Mouse (Mus musculus): ENCODE measurements around the gene Cdca3. TPM values are rescaled to one million over a fixed set of nuclear protein-coding genes. Genes with fewer than 3 reads are reported as not detected.

The Cdca3 gene
- polyA plus RNA-seq, 1 experiment: 1.4 TPM

DNA sequence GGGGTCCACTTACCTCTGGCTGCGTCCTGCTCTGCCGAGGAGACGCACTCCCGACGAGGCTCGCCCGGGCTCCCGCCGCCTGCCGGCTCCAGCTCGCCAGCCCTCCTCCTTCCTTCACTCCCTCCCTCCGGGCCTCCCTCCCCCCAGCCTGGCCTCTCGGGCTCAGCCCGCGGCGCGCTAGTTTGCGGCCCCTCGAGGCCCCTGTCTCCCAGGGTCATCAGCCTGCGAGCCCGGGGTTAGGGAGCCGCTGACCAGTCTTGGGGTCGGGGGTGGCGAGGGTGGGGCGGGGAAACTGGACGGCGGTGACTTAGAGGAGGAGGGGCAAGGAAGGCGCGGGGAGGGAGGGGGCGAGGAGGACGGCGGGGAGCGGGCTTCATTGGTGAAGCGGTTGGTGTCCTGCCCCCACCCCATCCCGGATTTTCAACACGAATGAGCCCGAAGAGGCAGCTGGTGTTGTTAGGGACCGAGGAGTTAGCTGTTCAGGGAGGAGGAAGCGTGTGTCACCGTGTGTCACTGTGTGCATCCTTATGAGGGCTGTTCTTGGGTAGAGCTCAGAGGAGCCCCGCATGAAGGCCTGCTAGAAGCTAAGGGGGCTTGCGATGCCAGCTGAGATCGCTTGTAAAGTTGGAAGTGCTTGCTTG is 34.4 kb downstream of the Cdca3 start, which contains the start of gene Gpr162:
Gene Gpr162 (minus strand): TSS at position 326 of the 641 bp plus-strand sequence.
- peak within 1 kb of the TSS; percentile 100 for H3K4me3 ChIP-seq (replicated peaks; ENCODE audit: insufficient read depth, low read depth, low read length)
- TF ChIP-seq POLR2A (IDR thresholded peaks at IDR 0.05; ENCODE audit: borderline replicate concordance, insufficient read depth, low read length): peak; percentile 57; the same call in 1 of the 2 replicates
- TF ChIP-seq CTCF (IDR thresholded peaks at IDR 0.05; ENCODE audit: borderline replicate concordance, insufficient read depth, low read depth, low read length): peak; percentile 10; the same call in 1 of the 2 replicates
- WGBS: 1% methylated on average over 43 of the region's 43 CpGs
- no peaks in the 10 kb centered on the region for H3K27me3 ChIP-seq (ENCODE audit: control insufficient read depth, insufficient read depth, low read length)
- DNase-seq: peak; percentile 81 to 82
- H3K4me1 ChIP-seq (ENCODE audit: control insufficient read depth, insufficient read depth, low read length): peaks cover 26% of the 10 kb centered on the region
- peak within 1 kb of the TSS; percentile 98 for H3K27ac ChIP-seq (ENCODE audit: insufficient read depth, low read length)

GRCm38 (mm10) chr6:124865766-124866362 is 36.5 kb downstream of the Cdca3 start:
- Histone ChIP-seq H3K4me3 (replicated peaks; ENCODE audit: insufficient read depth, low read depth, low read length) (no peak overlapping the region), H3K27me3 (ENCODE audit: control insufficient read depth, insufficient read depth, low read length) (no peaks in the 10 kb centered on the region), H3K4me1 (ENCODE audit: control insufficient read depth, insufficient read depth, low read length) (peaks cover 13% of the 10 kb centered on the region), H3K27ac (ENCODE audit: insufficient read depth, low read length) (no peak overlapping the region)
- no peak for DNase-seq
- WGBS: 50% methylated on average over 18 of the region's 18 CpGs
- TF ChIP-seq CTCF (IDR thresholded peaks at IDR 0.05; ENCODE audit: borderline replicate concordance, insufficient read depth, low read depth, low read length): no peak
- TF ChIP-seq POLR2A (IDR thresholded peaks at IDR 0.05; ENCODE audit: borderline replicate concordance, insufficient read depth, low read length): no peak

- DNase-seq: no peak
- H3K27ac ChIP-seq (ENCODE audit: insufficient read depth, low read length): no peak overlapping the region
- WGBS: 50% methylated on average over 7 of the region's 7 CpGs
Observed at GRCm38 (mm10) chr6:124866560-124866959, 37.2 kb downstream of the Cdca3 start.

GRCm38 (mm10) chr6:124874348-124874747 is 45.0 kb downstream of the Cdca3 start:
- no peak overlapping the region for H3K27ac ChIP-seq (ENCODE audit: insufficient read depth, low read length)
- no peaks in the 10 kb centered on the region for H3K4me1 ChIP-seq (ENCODE audit: control insufficient read depth, insufficient read depth, low read length)
- DNase-seq: no peak
- H3K27me3 ChIP-seq (ENCODE audit: control insufficient read depth, insufficient read depth, low read length): no peaks in the 10 kb centered on the region
- WGBS: 62% methylated on average over 2 of the region's 3 CpGs
- TF ChIP-seq CTCF (IDR thresholded peaks at IDR 0.05; ENCODE audit: borderline replicate concordance, insufficient read depth, low read depth, low read length) (no peak), POLR2A (IDR thresholded peaks at IDR 0.05; ENCODE audit: borderline replicate concordance, insufficient read depth, low read length) (no peak)
- H3K4me3 ChIP-seq (replicated peaks; ENCODE audit: insufficient read depth, low read depth, low read length): no peak overlapping the region

More at GRCm38 (mm10) chr6:124866560-124866959, 37.2 kb downstream of the Cdca3 start:
- TF ChIP-seq CTCF (IDR thresholded peaks at IDR 0.05; ENCODE audit: borderline replicate concordance, insufficient read depth, low read depth, low read length) (no peak), POLR2A (IDR thresholded peaks at IDR 0.05; ENCODE audit: borderline replicate concordance, insufficient read depth, low read length) (no peak)
- Histone ChIP-seq H3K27me3 (ENCODE audit: control insufficient read depth, insufficient read depth, low read length) (no peaks in the 10 kb centered on the region), H3K4me1 (ENCODE audit: control insufficient read depth, insufficient read depth, low read length) (peaks cover 7% of the 10 kb centered on the region), H3K4me3 (replicated peaks; ENCODE audit: insufficient read depth, low read depth, low read length) (no peak overlapping the region)

DNA sequence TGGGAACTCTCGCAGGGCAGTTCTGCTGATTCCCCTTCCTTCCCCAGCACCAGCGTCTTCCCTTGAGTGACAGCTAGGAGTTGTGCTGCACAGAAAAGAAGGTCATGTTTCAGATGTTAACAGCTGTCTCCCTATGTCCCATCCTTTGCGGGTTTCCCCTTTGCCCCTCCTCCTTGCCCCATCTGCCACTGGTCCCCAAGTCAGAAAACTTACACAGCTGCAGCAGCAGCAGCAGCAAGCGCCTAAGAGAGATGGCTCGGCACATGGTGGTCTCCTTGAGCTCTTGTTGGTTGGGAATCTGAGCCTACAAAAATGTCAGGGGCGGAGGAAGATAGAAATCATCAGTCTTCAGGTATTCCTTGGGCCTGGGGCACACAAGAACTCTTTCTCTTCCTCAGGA is 50.0 kb downstream of the Cdca3 start:
- DNase-seq: no peak
- WGBS: 64% methylated on average over 6 of the region's 6 CpGs
- TF ChIP-seq POLR2A (IDR thresholded peaks at IDR 0.05; ENCODE audit: borderline replicate concordance, insufficient read depth, low read length): no peak
- TF ChIP-seq CTCF (IDR thresholded peaks at IDR 0.05; ENCODE audit: borderline replicate concordance, insufficient read depth, low read depth, low read length): no peak
- no peaks in the 10 kb centered on the region for H3K27me3 ChIP-seq (ENCODE audit: control insufficient read depth, insufficient read depth, low read length)
- H3K4me3 ChIP-seq (replicated peaks; ENCODE audit: insufficient read depth, low read depth, low read length): no peak overlapping the region
- no peak overlapping the region for H3K27ac ChIP-seq (ENCODE audit: insufficient read depth, low read length)
- H3K4me1 ChIP-seq (ENCODE audit: control insufficient read depth, insufficient read depth, low read length): no peaks in the 10 kb centered on the region

DNA sequence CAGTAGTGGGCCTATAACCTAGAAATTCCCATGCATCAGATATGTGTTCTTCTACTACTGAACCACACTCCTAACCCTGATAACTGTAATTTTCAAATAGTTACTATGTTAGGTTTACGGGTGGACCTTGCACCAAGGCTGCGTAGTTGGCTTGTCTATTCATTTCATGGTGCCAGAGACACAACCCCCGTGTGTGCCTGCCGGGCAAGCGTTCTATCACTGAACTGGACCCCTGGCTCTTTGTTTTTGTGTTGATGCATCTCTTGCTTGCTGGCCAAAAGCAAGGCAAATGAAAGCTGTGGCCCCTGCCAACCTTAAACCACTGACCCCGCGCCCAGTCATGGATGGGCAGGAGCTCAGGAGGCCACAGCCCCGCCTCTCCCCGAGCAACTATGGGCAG is 52.5 kb downstream of the Cdca3 start:
- H3K27ac ChIP-seq (ENCODE audit: insufficient read depth, low read length): no peak overlapping the region
- peaks cover 9% of the 10 kb centered on the region for H3K4me1 ChIP-seq (ENCODE audit: control insufficient read depth, insufficient read depth, low read length)
- no peak for TF ChIP-seq POLR2A (IDR thresholded peaks at IDR 0.05; ENCODE audit: borderline replicate concordance, insufficient read depth, low read length)
- TF ChIP-seq CTCF (IDR thresholded peaks at IDR 0.05; ENCODE audit: borderline replicate concordance, insufficient read depth, low read depth, low read length): no peak
- H3K27me3 ChIP-seq (ENCODE audit: control insufficient read depth, insufficient read depth, low read length): no peaks in the 10 kb centered on the region
- H3K4me3 ChIP-seq (replicated peaks; ENCODE audit: insufficient read depth, low read depth, low read length): no peak overlapping the region
- no peak for DNase-seq
- 72% methylated on average over 9 of the region's 9 CpGs for WGBS

Other genes starting within 250 kb of the Cdca3 start
- gene C1s2, start 193.5 kb upstream of the Cdca3 start, polyA plus RNA-seq (2012; rRNA removed): 0.17 and 0.18 TPM in 2 replicates
- gene Lpcat3, start 166.5 kb upstream of the Cdca3 start, polyA plus RNA-seq (2012; rRNA removed): 56.4 and 60.0 TPM in 2 replicates
- 93.3 and 101 TPM in 2 replicates for gene Emg1, start 117.4 kb upstream of the Cdca3 start, polyA plus RNA-seq (2012; rRNA removed)
- 114 and 115 TPM in 2 replicates for gene Phb2, start 117.2 kb upstream of the Cdca3 start, polyA plus RNA-seq (2012; rRNA removed)
- gene Ptpn6, start 90.8 kb upstream of the Cdca3 start, polyA plus RNA-seq (2012; rRNA removed): 2.2 and 2.4 TPM in 2 replicates
- gene Grcc10, start 88.2 kb upstream of the Cdca3 start, polyA plus RNA-seq (2012; rRNA removed): 320 and 329 TPM in 2 replicates
- gene Gm45234, start 73.5 kb upstream of the Cdca3 start, polyA plus RNA-seq (2012; rRNA removed): not detected in 2 replicates
- gene Atn1, start 73.0 kb upstream of the Cdca3 start, polyA plus RNA-seq (2012; rRNA removed): 83.5 and 90.3 TPM in 2 replicates
- gene Eno2, start 59.9 kb upstream of the Cdca3 start, polyA plus RNA-seq (2012; rRNA removed): 888 and 918 TPM in 2 replicates
- gene Lrrc23, start 49.8 kb upstream of the Cdca3 start, polyA plus RNA-seq (2012; rRNA removed): 4.9 and 6.7 TPM in 2 replicates
- gene Spsb2, start 20.9 kb upstream of the Cdca3 start, polyA plus RNA-seq (2012; rRNA removed): 12.1 and 13.8 TPM in 2 replicates
- gene Tpi1, start 15.3 kb upstream of the Cdca3 start, polyA plus RNA-seq (2012; rRNA removed): 1,162 and 1,205 TPM in 2 replicates
- 155 and 159 TPM in 2 replicates for gene Usp5, start 63 bp upstream of the Cdca3 start, polyA plus RNA-seq (2012; rRNA removed)
- gene Gnb3, start 10.7 kb downstream of the Cdca3 start, polyA plus RNA-seq (2012; rRNA removed): 0.84 and 1.3 TPM in 2 replicates
- 106 and 112 TPM in 2 replicates for gene P3h3, start 28.2 kb downstream of the Cdca3 start, polyA plus RNA-seq (2012; rRNA removed)
- gene Gpr162, start 34.4 kb downstream of the Cdca3 start, polyA plus RNA-seq (2012; rRNA removed): 177 and 183 TPM in 2 replicates
- gene Cd4, start 58.7 kb downstream of the Cdca3 start, polyA plus RNA-seq (2012; rRNA removed): 0.05 and 0.26 TPM in 2 replicates
- gene Lag3, start 82.2 kb downstream of the Cdca3 start, polyA plus RNA-seq (2012; rRNA removed): 1.5 TPM in 2 replicates
- 958 and 983 TPM in 2 replicates for gene Ptms, start 90.6 kb downstream of the Cdca3 start, polyA plus RNA-seq (2012; rRNA removed)
- gene Mlf2, start 101.8 kb downstream of the Cdca3 start, polyA plus RNA-seq (2012; rRNA removed): 669 and 677 TPM in 2 replicates
- gene Cops7a, start 136.0 kb downstream of the Cdca3 start, polyA plus RNA-seq (2012; rRNA removed): 276 and 289 TPM in 2 replicates
- 104 and 109 TPM in 2 replicates for gene Pianp, start 167.1 kb downstream of the Cdca3 start, polyA plus RNA-seq (2012; rRNA removed)
- 57.3 and 64.8 TPM in 2 replicates for gene Zfp384, start 179.6 kb downstream of the Cdca3 start, polyA plus RNA-seq (2012; rRNA removed)
- gene Ing4, start 210.2 kb downstream of the Cdca3 start, polyA plus RNA-seq (2012; rRNA removed): 75.7 and 80.2 TPM in 2 replicates
- 23.7 and 24.8 TPM in 2 replicates for gene Acrbp, start 220.1 kb downstream of the Cdca3 start, polyA plus RNA-seq (2012; rRNA removed)
- gene Lpar5, start 238.4 kb downstream of the Cdca3 start, polyA plus RNA-seq (2012; rRNA removed): 0.57 and 0.84 TPM in 2 replicates

Measured in cerebellum, adult 2 months (tissue).